Mouse (Mus musculus): ENCODE results near the gene Bmp2k.
A peak's percentile ranks its signal among the peaks of the same experiment; 100 is the strongest.

The Bmp2k gene

DNA sequence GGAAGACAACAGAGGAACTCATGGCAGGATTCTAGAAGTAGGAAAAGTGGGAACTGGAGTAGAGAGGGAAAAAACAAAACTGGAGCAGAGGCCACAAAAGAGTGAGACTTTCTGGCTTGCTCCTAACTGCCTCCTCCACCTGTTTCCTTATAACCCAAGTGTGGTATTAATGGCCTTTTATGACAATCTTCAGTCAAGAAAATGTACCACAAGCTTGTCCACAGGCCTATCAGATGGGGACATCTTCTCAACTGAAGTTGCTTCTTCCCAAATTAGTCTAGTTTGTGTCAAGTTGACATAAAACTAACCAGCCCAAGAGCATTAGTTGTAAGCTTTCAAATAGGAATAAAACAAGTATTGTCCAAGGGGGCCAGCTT lies 27.0 kb upstream of the Bmp2k start:
- ATAC-seq (ENCODE audit: insufficient number of reproducible peaks, low FRiP score, low TSS enrichment), result no peak

DNA sequence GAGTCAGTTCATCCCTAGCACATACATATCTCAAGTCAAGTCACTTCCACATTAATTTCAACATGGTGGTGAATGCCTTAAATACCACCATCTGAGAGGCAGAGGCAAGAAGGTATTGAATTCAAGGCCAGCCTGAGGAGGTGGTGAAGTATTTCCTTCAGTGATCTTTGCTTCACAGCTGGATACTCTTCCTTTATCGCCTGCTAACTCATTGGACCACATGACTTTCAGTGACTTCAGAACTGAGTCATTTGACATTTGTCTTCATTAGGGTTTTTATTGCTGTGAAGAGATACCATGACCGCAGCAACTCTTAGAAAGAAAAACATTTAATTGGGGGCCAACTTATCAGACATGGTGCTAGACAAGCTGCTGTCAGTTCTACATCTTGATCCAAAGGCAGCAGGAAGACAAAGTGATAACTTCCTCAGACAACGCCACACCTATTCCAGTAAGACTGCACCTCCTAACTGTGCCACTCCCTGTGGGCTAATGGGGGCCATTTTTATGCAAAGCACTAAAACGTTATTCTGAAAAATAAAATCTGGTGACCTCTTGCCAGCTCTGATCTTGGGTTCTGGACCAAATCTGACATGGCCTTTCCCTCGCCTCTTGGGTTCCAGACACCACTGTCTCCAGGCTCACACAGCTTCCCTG lies 24.9 kb upstream of the Bmp2k start:
- ATAC-seq (ENCODE audit: insufficient number of reproducible peaks, low FRiP score, low TSS enrichment), result no peak

DNA sequence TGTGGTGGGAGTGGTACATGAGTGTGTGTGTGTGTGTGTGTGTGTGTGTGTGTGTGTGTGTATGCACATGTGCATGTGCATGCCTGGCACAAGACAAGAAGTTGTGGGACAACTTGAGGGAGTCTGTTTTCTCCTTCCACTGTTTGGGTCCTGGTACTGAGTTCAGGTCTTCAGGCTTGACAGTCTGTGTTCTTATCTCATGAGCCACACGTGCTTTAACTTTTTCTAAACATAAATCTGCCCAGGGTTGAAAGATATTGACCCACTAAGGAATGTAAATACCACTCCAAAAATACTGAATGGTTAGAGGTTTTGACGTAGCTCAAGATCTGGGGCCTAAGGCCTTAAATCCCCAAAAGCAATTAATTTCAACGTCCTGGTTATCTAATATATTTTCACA lies 23.8 kb upstream of the Bmp2k start:
- ATAC-seq (ENCODE audit: insufficient number of reproducible peaks, low FRiP score, low TSS enrichment), result no peak

DNA sequence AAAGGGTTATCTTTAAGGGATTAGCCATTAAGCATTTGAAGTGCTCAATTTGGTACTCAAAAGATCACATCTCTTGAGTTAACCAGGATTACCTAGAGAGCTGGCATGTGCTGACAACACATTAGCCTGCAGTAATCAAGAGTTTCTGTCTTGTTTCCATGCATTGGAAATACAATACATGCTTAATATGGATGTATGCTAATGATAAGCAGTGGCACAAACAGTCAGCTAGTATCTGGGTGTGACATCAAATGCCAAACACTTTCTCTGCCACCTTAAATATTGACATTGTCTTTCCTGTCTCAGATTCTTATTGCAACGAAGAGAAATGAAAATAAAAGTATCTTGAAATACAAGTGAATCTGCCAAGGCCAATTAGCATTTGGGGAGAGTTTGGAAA lies 22.8 kb upstream of the Bmp2k start:
- no peak for ATAC-seq (ENCODE audit: insufficient number of reproducible peaks, low FRiP score, low TSS enrichment)

DNA sequence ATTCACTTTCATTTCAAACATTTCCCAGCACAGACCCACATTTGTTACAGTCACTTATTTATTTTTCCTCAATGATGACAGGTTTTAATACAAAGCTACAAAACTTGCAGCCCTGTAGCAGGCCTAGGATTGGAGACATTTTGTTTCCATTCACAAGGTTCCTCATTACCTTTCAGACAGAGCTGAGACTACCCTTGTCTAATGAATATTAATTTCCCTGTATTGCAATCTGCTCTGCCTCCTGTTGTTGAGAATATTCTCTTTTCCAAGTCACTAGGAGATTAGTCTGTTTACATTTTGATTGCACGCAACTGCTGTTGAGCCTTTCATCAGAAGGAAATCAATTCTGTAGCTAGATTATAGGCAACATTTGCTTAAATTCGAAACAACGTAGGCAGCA lies 22.4 kb upstream of the Bmp2k start:
- no peak for ATAC-seq (ENCODE audit: insufficient number of reproducible peaks, low FRiP score, low TSS enrichment)

DNA sequence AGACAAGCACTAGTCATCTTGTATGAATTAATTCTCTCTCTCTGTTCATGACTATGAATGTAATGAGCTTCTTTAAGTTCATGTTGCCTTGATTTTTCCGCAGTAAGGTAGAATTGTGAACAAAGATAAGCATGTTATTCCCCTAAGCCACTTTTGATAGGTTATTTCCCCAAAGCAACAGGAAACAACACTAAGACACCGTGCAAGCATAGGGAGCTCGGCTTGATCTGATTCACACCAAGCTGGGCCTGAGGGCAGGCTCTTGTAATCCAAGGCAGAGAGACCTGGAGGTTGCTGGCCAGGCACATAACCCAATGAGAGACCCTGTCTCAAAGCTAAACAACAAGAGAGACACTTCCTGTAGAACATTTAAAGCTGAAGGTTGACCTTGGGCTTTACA lies 21.3 kb upstream of the Bmp2k start:
- ATAC-seq (ENCODE audit: insufficient number of reproducible peaks, low FRiP score, low TSS enrichment), result no peak

DNA sequence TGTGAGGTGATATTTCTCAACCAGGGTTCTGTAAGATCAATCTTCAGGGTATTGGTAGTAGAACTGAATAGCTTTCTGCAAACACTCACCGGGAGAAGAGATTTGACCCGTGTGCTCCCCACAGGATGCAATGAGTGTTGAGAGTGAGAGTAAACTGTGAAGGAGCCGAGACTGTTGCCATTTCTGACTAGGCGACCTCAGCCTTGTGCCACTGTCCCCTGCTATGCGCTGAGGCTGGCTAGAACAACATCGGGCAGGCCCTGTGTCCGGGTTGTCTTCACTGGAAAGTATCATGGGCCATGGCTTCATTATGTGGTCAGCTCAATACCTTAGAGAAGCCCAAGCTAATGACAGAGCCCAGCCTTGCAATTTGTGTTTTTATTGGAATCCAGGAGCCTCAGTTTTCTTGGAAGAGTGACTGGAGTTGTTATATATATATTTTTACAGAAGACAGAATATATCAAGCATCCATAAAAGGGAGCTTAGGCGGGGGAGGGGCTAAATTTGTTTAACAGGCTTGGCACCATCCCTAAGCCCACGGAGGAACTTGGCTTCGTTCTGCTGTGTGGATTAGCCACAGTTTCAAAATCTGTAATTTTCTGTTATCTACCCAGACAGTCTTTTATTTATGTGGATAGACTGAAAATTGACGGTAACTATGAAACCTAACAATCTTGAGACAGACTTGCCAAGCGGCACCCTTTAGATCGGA lies 18.0 kb upstream of the Bmp2k start:
- ATAC-seq (ENCODE audit: insufficient number of reproducible peaks, low FRiP score, low TSS enrichment), result no peak

DNA sequence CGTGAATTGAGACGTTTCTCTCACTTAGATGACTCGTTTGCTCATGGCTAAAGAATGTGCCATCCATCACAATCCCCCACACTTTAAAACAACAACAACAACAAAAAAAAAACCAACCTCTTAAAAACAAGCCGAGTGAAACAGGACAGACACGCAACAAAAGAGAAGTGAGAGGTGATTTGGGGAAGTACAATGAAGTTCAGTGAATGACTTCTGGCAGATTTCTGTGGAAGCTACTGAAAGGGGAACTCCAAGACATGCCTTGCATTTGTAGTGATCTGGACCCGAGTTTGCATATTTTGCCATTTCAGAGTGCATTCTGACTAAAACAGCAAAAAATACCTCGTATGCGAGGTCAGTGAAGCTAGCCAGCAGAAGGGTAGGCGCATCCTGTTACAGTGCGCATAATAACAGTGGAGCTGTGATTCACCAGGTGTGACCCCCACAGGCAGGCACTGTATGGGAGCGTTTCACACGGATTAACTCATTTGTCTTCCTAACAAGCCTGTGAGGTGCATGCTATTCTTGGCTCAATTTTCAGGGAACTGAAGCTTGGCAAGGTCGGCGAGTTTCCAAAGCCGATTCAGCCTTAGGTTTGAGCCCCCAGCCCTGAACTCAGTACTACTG lies 17.4 kb upstream of the Bmp2k start:
- ATAC-seq (ENCODE audit: insufficient number of reproducible peaks, low FRiP score, low TSS enrichment), result no peak

DNA sequence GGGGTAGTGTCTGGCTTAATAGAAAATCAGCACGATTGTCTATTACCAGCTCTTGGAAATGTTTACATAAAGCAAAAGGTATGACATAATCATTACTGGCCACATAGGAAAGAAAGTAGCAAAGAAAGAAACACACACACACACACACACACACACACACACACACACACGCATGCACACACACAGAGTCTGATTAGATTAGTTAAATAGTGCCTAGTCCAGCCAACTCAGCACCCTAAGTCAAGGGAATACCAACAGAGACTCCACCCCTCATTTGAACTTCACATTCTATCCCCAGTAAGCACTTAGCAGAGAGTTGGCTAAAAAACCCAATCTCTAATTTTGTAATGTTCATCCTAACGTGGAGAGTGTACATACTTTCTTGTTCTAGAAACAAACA lies 15.5 kb upstream of the Bmp2k start:
- ATAC-seq (ENCODE audit: insufficient number of reproducible peaks, low FRiP score, low TSS enrichment), result no peak

DNA sequence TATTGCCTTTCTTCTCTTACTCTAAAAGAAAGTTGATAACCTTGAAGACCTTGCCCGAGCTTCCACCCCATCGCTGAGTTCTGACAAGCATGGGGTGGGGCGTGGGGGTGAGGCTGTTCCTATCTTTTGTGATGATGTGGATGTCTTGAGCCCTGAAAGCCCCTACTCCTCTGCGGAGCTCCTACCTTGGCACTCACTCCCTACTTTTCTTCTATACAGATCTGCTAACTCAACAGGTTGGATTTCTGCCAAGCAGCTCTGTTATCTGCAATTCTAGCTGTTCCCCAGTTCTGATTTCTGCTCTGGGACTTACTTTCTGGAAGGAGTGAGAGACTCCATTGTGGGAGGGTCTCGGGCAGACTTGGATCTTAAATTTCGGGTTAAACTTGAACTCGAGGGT lies 14.3 kb upstream of the Bmp2k start:
- ATAC-seq (ENCODE audit: insufficient number of reproducible peaks, low FRiP score, low TSS enrichment), result no peak

DNA sequence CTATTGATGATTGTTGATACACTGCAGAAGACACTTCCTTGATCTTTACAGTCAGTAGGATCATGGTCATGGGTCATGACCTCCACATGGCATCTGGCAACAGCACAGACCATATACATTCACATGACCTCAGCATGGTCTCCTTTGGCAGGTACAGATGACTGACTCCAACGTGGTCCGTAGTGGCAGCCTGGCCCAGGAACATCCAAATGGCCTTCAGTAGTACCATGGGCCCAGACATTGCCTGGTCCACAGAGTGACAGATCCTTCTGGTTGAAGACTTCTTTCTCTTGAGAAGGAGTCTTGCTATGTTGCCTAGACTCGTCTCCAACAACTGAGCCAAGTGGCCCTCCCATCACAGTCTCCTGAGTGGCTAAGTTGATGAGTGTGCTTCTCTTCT lies 10.6 kb upstream of the Bmp2k start:
- ATAC-seq (ENCODE audit: insufficient number of reproducible peaks, low FRiP score, low TSS enrichment), result no peak

DNA sequence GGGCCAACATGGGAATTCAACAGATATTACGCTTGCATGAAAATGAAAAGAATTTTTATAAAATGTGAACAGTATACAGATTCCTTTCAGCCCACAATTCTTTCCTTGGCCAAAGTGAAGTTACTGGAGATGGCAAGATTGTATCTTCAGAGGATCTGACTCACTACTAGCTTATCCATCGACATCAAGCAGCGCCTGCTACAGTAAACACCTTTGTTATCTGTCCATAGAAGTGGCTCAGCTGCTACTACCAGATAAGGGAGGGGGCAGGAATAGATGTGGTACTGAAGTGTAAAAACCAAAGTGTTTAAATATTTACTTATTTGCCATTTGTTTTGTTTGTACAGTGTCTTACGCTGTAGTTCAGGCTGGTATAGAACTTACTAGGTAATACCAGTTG lies 8.6 kb upstream of the Bmp2k start:
- no peak for ATAC-seq (ENCODE audit: insufficient number of reproducible peaks, low FRiP score, low TSS enrichment)

DNA sequence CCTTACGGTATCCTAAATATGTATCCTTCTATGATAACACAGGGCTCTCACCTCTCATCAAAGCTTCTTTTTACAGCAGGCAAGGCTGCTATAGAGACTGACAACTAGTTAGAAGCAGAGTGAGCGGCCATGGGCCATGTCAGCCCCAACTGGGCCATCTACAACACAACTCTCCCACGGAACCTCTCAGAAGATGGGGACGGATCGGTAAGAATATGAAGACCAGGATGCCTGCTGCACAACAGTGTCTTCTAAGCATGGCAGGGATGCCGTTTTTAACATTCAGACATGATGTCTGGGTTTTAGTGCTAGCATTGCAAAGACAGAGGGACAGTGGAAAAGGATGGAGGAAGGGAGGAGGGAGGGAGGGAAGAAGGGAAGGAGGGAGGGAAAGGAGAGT lies 6.3 kb upstream of the Bmp2k start:
- ATAC-seq (ENCODE audit: insufficient number of reproducible peaks, low FRiP score, low TSS enrichment), result no peak

DNA sequence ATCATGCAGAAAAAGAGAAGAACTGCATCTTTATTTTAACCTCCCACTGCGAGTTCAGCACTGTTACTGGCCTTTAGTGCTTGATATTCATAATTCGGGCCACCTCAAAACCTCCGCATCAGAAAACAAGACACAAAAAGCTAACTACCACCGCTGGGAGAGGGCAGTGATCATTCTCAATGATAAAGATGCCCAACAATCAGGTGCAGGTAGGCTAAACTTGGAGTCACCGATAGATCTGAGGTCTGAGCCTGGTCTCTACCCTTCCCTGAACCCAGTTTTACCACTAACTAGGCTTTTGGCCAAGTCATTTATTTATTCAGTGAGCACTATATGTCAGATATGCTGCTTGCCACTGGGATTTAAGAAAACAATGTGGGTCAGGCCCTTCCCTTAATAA lies 4.8 kb upstream of the Bmp2k start:
- ATAC-seq (ENCODE audit: insufficient number of reproducible peaks, low FRiP score, low TSS enrichment), result no peak

DNA sequence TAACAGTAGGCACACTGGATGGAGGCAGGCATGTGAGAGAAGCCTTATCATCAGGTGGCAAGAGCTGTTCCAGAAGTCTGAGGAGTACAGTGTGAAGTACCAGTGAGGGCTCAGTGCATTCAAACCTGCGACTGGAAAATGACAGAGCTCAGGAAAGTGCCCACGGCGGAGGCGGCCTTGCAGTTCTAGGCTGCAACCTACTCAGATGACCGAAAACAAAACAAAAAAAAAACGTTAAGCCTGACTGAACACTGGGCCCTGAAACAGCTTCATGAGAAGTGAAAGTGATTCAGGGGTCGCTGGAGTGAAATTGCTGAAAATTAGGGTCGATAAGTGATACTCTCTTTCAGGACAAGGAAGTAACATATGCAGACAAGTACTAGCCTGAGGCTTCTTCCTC lies 4.4 kb upstream of the Bmp2k start:
- ATAC-seq (ENCODE audit: insufficient number of reproducible peaks, low FRiP score, low TSS enrichment), result no peak

DNA sequence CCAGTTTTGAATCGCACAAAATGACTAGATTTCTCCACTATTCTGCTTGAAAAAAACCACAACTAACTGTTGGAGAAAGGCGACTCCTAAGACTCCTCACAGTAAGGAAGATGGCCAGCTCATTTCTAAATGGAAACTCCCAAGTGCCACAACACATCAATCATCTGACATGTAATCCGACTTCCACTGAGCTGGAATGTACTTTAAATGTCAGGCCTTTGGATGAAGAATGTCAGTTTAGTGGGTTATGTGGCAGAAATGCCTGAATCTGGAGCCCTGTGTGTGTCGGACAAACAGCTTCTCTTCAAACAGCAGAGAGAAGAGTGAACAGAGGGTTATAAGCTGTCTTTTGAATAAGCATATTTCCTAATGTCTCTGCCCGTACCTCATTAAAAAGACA lies 1.7 kb upstream of the Bmp2k start:
- ATAC-seq (ENCODE audit: insufficient number of reproducible peaks, low FRiP score, low TSS enrichment), result no peak

DNA sequence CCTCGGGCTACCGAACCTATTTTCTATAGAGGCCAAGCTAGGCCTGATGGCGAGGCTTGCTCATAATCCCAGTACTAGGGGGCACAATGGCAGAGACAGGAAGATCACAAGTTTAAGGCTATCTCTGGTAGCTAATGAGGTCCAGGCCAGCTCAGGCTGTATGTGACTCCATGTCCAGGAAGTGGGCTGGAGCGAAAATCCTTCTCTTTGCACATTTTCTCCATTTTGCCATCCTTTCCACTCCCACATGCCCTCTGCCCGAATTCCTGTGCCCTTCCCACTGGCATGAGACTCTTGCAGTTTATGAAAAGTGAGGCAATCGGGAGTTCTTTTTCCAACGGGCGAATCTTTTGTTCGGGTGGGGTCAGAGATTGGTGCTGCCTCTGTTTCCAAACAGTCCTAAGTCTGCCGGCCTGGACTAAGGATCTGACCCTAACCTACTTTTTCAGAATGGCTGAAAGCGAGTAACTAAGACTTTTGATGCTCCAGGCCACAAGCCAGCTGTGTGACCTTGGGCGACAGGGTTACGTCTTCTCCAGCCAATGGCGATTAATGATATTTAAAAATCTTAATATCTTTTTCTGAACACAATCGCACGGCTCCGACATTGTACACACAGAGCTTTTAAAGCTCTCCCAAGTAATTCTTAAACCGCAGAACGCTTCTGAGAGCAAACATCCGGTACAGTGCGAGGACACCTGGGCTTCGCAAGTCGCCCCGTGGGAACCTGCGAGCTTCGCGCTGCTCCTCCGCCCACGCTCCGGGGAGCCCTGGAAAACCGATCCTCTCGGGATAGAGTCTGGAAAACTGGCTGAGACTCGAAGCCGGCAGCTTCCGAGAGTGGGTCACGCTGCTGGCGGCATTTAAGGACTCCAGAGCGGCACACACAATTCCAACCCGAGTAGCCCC lies 834 bp upstream of the Bmp2k start:
- ATAC-seq (ENCODE audit: insufficient number of reproducible peaks, low FRiP score, low TSS enrichment), result no peak

DNA sequence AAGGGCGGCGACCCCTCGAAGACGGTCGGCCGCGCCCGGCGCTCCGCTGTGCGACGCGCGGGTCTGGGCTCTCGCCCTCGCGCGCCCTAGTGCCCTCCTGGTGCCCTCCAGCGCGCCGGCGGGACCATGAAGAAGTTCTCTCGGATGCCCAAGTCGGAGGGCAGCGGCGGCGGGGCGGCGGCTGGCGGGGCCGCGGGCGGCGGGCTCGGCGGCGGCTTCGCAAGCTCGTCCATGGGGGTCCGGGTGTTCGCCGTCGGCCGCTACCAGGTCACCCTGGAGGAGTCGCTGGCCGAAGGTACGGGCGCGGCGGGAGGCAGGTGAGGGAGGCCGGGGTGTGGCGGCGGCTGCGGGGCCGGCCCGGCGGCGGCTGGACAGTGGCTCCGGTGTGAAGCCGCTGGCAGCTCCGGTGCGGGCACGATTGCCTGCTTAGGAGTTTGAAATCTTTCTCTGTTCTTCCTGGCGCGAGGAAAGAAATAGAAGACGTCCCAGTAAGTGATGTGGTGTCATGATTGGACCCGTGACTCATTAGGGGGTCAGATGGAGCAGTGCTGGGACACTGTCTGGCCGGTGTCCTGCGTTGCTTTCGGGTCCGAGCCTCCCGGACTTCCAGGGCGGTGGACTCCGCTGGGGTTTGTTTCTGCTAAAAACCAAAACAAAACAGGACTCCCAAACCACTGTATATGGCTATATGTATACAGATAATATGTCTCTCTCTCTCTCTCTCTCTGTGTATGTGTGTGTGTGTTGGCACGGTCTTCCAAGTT lies 495 bp downstream of the Bmp2k start:
- ATAC-seq (ENCODE audit: insufficient number of reproducible peaks, low FRiP score, low TSS enrichment), result peak; percentile 32

DNA sequence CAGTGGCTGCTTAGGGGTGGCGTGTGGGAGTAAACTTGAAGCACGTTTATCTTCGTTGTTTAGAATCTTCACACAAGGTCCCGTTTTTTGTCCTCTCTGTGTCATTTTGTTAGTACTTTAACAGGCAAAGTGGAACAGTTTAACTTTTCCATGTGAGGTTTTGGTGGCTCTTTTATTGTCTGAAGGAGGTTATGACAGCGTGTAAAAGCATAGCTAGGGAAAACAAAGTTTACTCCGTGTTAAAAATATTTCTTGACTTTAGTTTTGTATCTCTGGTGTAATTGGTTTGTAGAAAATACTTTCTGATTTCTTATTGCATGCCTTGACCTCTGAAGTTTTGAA lies 1.0 kb downstream of the Bmp2k start:
- no peak for ATAC-seq (ENCODE audit: insufficient number of reproducible peaks, low FRiP score, low TSS enrichment)

DNA sequence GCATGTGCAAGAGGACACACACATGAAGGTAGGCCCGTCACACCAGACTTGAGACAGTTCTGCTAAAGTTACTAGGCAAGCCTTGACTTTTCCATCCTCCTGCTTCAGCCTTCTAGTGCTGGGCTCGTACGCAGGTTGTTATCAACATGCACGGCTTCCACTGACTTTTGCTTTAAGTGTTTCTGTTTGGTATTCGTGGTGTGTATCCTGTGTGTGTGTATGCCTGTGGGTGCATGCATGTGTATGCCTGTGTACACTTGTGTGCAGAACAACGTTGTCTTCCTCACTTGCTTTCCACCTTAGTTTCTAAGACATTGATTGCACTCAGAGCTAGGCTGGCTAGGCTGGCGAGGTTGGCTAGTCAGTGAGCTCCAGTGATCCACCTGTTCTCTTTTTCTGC lies 2.1 kb downstream of the Bmp2k start:
- ATAC-seq (ENCODE audit: insufficient number of reproducible peaks, low FRiP score, low TSS enrichment), result no peak
